Mouse (Mus musculus) liver, embryonic 14.5 days (tissue): ENCODE measurements around the gene Hcn3.

ENCODE experiments used
- CTCF ChIP-seq: IDR thresholded peaks from 2 replicates; pipeline ENCODE4 v1.5.1; 2016; ENCODE audit warnings: antibody characterized with exemption, low read depth, control low read depth
- EP300 ChIP-seq: IDR thresholded peaks from 2 replicates; pipeline ENCODE4 v1.6.1; 2016; ENCODE audit warnings: antibody characterized with exemption, low read depth

DNA sequence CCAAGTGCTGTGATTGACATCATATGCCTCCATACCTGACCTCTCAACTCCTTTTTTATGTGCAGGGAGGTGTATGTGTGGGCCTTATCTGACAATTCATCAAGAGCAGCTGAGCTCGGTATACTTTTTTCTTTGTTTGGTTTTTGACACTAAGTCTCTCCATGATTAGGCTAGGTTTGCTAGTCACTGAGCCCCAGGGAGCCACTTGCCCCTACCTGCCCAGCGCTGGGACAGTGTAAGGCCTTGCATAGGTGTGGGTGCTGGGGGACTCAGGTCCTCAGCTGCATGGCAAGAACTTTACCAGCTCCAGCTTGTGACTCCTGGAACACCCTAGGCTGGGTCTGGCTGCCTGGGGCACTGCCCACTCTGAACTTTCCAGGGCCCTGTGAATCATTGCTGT is 46.7 kb upstream of the Hcn3 start:
- TF ChIP-seq CTCF (no peak), EP300 (no peak)
